Mouse (Mus musculus): ENCODE measurements around the gene Klc1.

DNA sequence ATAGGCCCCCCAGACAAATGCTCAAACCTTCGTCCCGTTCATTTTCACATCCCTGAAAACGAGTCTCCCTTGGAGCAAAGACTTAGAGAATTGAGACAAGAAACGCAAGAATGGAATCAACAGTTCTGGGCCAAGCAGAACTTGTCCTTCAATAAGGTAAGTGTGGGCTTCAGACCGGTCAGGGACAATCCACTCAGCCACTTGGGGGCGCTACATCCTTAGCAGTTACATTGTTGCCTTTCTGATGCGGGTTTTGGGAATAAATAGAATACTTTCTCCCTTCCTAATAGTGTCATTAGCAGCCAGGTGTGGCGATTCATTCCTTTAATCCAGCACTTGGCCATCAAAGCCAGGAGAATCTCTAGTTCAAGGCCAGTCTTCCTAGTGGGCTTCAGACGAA lies 36.0 kb upstream of the Klc1 start:
- TF ChIP-seq CTCF (IDR thresholded peaks at IDR 0.05; ENCODE audit: borderline replicate concordance, insufficient read depth, low read length) (no peak), POLR2A (IDR thresholded peaks at IDR 0.05; ENCODE audit: low read depth, low read length) (no peak)

All from embryonic fibroblast, embryonic 13.5 days (primary cell).